Mouse (Mus musculus): ENCODE measurements around the gene En1. TPM values are rescaled to one million over a fixed set of nuclear protein-coding genes. Genes with fewer than 3 reads are reported as not detected.

The En1 gene
- total RNA-seq, 2 experiments from 2014 or later, result not detected

GRCm38 (mm10) chr1:120598196-120598940, 3.9 kb upstream of the En1 start:
- DNase-seq, result no peak
- intact Hi-C loops (cut with DNase I), result loop anchor here (5.0 kb wide), 1 partner anchor 454 kb away; no protein-coding TSS in a partner anchor

- intact Hi-C loops (cut with DNase I), result loop anchor here (5.0 kb wide), 1 partner anchor 453 kb away; no protein-coding TSS in a partner anchor
- no peak for DNase-seq
Measured at GRCm38 (mm10) chr1:120599321-120600148, 2.7 kb upstream of the En1 start.

DNA sequence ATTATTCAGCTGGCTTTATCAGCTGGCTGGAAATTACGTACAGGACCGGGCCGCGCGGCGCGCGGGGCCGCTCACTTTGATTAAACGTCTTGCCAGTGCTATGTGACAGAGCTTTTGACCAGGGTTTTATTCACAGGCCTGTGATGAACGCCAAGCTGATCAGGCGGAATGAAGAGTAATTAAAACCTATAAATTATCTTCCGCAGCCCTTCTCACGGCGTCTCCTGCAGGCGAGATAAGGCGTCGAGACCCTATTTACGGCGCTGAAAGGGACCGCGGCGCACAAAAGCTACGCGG, 2.1 kb upstream of the En1 start:
- no peak for DNase-seq
- intact Hi-C loops (cut with DNase I), result no loop called here

DNA sequence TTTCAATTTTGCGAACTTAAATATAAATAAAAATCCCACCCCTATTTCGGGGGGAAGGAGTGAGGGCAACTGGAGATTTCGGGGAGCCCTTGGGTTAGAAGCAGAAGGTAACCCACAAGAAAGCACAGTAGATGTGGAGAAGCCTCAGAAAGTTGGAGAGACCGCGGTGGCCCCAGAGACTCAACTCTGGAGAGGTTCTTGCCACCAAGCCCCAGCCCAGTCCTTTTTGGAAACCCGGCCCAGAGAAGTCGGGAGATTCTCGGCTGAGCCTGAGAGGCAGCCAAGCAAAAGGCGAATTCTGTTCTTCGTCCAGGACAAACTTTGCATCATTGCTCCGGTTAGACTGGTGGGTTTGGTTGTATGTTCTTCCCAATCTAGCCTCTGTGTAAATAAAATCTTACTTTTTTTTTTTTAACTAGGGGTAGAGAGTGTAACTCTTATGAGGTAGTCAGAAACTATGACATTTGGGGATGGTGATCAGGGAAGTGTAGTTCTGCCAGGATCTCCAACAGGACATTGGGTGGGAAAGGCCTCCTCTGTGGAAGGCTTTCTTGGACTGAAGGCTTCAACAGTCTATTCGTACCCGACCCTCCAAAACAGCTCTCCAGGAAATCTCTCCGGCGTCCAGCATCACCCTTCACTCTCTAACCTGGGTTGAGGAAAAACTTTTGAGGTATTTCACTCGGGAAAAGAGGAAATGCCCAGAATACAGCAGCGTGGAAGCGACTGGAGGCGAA, 1.5 kb upstream of the En1 start:
- intact Hi-C loops (cut with DNase I), result no loop called here
- DNase-seq, result no peak

GRCm38 (mm10) chr1:120601253-120601836, 873 bp upstream of the En1 start:
- intact Hi-C loops (cut with DNase I), result no loop called here
- no peak for DNase-seq

GRCm38 (mm10) chr1:120602876-120603655, 848 bp downstream of the En1 start:
- no peak for DNase-seq
- intact Hi-C loops (cut with DNase I), result no loop called here

DNA sequence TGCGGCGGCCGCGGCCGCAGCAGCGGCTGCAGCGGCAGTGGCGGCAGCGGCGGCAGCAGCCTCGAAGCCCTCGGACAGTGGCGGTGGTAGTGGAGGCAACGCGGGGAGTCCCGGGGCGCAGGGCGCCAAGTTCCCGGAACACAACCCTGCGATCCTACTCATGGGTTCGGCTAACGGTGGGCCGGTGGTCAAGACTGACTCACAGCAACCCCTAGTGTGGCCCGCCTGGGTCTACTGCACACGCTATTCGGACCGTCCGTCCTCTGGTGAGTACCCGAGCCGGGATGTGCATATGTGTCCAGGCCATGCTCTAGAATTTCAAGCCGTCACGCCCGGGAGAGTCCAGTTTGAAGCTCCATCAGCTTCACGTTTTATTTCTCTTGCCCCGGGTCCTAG, 1.4 kb downstream of the En1 start:
- intact Hi-C loops (cut with DNase I), result no loop called here
- DNase-seq, result no peak

- DNase-seq, result no peak
- intact Hi-C loops (cut with DNase I), result no loop called here
Measured at GRCm38 (mm10) chr1:120604431-120605142, 2.4 kb downstream of the En1 start.

DNA sequence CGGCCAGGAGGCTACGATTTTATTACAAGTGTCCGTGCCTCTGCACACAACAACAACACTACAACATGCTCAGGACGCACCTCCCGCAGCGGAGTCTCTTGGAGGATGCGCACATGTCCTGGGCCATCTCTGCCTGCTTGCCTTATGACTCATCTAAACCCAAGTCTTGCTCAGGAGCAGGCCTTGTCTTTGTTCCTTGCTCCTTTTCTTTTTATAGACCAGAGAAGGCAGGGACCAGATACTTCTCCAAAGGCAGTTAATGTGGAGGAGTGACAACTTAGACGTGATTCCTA, 2.9 kb downstream of the En1 start:
- intact Hi-C loops (cut with DNase I), result no loop called here
- DNase-seq, result no peak

GRCm38 (mm10) chr1:120605521-120606310, 3.5 kb downstream of the En1 start:
- intact Hi-C loops (cut with DNase I), result no loop called here
- no peak for DNase-seq

DNA sequence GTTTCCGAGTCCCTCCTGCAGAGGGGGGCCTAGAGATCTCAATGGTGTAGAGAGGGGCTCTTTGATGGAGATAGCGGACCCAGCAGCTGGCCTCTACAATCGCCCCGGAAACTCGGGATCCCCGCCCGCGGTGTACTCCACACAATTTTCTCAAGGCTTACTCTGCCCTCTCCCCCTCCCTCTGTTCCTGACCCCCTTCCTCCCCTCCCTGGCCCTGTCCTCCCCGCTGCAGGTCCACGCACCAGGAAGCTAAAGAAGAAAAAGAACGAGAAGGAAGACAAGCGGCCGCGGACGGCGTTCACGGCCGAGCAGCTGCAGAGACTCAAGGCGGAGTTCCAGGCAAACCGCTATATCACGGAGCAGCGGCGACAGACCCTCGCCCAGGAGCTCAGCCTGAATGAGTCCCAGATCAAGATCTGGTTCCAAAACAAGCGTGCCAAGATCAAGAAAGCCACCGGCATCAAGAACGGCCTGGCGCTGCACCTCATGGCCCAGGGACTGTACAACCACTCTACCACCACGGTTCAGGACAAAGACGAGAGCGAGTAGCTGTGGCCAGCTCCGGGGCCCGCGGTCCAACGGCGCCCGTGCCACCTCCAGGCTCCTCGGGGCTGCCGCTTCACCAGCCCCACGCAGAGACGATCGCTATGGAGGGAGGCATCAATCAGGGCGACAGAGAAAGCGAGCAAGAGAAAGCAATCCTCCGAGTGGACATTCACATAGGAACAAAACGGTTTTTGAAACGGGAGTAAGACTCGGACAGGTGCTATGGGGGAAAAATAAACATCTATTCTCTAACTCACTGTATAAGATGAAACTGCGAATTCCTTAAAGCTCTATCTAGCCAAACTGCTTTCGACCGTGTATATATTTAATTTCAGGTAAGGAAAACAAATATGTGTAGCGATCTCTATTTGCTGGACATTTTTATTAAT, 4.7 kb downstream of the En1 start:
- DNase-seq, result no peak
- intact Hi-C loops (cut with DNase I), result no loop called here

DNA sequence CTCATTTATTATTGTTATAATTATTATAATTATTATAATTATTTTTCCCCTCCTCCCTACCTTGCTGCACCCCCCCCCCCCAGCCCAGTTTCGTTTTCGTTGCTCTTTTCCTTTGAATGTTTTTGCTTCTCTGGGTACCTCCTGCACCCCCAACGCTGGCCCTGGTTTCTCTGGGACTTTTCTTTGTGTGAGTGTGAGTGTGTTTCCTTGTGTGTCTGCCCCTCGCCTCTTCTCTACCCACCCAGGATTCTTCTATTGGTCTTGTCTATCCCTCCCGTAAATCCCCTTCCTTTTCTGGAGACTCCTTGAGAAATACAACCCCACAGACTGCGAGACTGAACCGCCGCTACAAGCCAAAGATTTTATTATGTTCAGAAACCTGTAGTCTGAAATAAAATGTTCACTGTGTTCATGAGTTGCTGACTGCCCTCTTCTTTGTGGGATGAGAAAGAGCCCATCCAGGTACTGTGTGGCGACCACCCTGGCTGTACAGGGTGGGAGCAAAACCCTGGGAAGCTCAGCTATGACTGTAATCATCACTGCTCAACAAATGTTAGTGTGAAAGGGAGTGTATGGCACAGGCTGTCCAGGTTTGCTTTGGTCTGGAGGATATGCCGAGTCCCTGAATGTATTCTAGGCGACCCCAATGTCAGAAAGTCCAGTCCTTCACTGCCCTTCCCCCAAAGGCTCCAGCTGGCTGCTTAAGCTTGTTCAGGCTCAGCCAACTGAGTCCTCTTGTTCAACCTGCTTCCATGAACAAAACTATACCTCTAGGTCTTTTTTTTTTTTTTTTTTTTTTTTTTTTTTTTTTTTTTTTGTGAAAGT, 5.6 kb downstream of the En1 start:
- intact Hi-C loops (cut with DNase I), result no loop called here
- DNase-seq, result no peak

DNA sequence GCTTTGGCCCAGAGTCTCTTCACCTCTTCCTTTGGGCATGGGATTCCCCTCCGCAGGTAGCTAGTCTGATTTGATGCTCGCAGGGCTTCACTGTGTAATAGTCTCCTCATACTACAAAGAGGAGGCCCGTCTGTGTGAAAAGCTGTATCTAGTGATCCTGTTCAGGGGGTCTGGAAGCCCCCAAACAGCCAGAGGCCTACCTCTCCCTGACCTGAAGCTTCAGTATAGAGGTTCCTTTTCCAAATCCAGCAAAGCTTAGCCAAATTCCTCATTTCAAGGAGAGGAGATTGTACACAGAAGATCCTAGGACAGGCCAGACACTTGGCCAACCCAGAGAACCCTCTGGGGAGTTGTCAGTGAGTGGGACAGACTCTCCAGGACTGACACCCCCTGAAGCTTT, 6.2 kb downstream of the En1 start:
- DNase-seq, result no peak
- intact Hi-C loops (cut with DNase I), result no loop called here

DNA sequence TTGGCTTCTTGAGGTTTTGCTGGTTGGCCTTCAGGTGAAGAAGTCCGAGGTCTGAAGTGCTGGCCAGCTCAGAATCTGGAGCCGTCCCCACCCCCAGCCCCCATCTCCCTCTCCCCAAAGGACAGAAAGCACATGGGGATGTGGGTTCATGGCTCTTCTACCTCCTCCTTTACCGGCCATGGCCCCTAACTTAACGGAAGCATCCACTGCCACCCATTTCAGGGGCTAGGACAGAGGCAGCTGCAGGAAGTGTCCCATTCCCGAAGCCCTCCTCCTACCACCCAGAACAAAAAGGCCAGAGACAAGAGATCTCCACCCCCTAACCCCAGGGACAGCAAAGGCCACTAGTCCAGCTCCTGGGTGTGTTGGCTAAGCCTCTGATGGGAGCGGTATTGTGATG, 7.4 kb downstream of the En1 start:
- no peak for DNase-seq
- intact Hi-C loops (cut with DNase I), result no loop called here

DNA sequence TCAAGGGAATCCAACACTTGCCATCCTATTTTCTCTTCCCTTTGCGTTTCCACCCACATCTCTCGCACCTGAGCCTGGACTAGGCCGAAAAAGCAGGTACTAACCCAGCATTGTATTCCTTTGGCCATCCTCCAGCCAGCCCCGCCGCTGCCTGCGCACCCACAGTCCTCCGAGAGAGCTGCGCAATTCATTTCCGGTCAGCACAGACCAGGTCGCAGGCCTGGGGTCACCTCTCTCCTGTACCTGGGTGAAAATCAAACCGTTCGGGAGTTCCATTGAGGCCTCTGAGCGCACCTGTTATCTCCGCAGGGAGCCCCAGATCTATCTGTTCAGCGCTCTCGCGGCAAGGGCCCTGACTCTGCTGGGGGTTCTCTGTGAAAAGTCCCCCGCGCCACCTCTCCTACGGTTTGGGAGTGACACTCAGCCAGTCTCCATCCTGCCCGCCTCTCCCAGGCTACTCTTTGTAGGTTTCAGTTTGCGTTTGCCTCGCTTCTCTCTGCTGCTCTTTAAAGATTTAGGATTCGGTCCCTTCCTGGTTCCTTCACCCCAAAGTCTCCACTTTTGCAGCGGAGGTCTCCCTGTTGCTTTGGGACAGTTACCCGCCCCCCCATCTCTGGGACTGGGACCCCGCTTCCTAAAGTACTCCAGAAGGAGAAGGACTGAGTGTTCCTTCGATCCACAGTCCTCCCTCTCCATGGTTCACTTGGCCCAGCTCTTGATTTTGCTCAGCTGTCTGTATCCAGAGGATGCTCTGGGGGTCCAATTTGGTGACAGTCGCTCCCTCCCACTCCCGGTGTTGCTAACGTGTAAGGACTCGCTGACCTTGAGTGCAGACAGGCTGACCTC, 11.5 kb downstream of the En1 start:
- DNase-seq, result no peak
- intact Hi-C loops (cut with DNase I), result no loop called here

Data from heart, postnatal 36 days (tissue).